Mouse (Mus musculus): Measurements from ENCODE around the gene Slc17a9. TPM values are rescaled to one million over a fixed set of nuclear protein-coding genes. Genes with fewer than 3 reads are reported as not detected.

The Slc17a9 gene
- polyA plus RNA-seq, 1 experiment from 2014 or later: 0.88 TPM

DNA sequence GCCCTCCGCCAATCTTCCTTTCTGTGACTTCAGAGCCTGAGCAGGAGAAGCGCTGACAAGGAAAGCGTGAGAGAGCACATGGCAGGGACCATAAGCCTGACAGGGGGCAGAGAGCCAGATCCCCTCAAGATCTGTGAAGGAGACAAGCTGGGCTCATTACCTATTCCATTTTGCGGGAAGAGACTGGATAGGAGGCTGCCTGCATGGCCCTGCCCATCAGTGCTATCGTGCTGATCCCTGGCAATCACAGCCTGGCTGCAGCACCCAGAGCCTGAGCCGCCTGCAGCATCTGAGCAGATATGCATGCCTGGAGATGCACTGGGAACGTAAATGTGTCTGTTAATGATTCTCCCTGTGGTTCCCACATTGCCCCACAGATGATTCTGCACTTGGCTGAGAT lies 63.8 kb downstream of the Slc17a9 start:
- Histone ChIP-seq H3K27me3 (ENCODE audit: insufficient read depth, low read length) (no peaks in the 10 kb centered on the region; the same call in 1 of the 2 replicates), H3K36me3 (ENCODE audit: insufficient read depth) (no peaks in the 10 kb centered on the region)

DNA sequence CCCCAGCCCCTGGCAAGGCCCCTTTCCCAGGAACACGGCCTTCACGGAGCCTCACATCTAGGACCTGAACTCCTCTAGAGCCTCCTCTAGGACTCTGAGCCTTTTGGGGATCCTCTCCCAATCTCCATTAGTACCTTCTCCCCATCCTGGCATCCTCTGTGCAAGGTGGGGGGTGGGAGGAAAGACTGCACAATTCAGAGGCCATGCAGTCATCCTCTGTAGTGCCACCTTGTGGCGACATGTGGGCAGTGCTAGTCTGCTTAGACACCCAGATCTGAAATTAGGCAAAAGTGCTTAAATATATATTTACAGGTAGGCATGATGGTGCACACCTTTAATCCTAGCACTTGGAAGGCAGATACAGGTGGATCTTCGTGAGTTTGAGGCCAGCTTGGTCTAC lies 66.6 kb downstream of the Slc17a9 start:
- Histone ChIP-seq H3K36me3 (ENCODE audit: insufficient read depth) (no peaks in the 10 kb centered on the region), H3K27me3 (ENCODE audit: insufficient read depth, low read length) (no peaks in the 10 kb centered on the region; the same call in 1 of the 2 replicates), H3K9ac (no peak overlapping the region), H3K4me1 (ENCODE audit: insufficient read depth) (no peaks in the 10 kb centered on the region), H3K4me2 (no peak overlapping the region), H3K27ac (ENCODE audit: low read depth) (no peak overlapping the region), H3K4me3 (ENCODE audit: low read depth, low read length) (no peak overlapping the region), H3K9me3 (ENCODE audit: low read depth, low read length) (no peaks in the 10 kb centered on the region)
- ATAC-seq (ENCODE audit: insufficient read depth): no peak
- DNase-seq: peak; percentile 66
- WGBS: 42% methylated on average over 4 of the region's 4 CpGs
- TF ChIP-seq CTCF (IDR thresholded peaks at IDR 0.05; ENCODE audit: low read depth): peak; percentile 86

More for the DNA sequence above, 63.8 kb downstream of the Slc17a9 start:
- Histone ChIP-seq H3K4me1 (ENCODE audit: insufficient read depth) (no peaks in the 10 kb centered on the region), H3K27ac (ENCODE audit: low read depth) (no peak overlapping the region), H3K4me2 (no peak overlapping the region), H3K9me3 (ENCODE audit: low read depth, low read length) (no peaks in the 10 kb centered on the region), H3K9ac (no peak overlapping the region), H3K4me3 (ENCODE audit: low read depth, low read length) (no peak overlapping the region)
- no peak for TF ChIP-seq CTCF (IDR thresholded peaks at IDR 0.05; ENCODE audit: low read depth)
- ATAC-seq (ENCODE audit: insufficient read depth): no peak
- 4% methylated on average over 6 of the region's 7 CpGs for WGBS
- no peak for DNase-seq

Other genes starting within 250 kb of the Slc17a9 start
- 2.6 and 3.0 TPM in 2 replicates for gene Ntsr1, start 225.3 kb upstream of the Slc17a9 start, polyA plus RNA-seq (2014; fragmentation: Nextera tagmentation; extraction: Ambion mirVana)
- gene Mrgbp, start 144.0 kb upstream of the Slc17a9 start, polyA plus RNA-seq (2014; fragmentation: Nextera tagmentation; extraction: Ambion mirVana): 34.7 and 39.0 TPM in 2 replicates
- 71.6 and 79.2 TPM in 2 replicates for gene Ogfr, start 136.0 kb upstream of the Slc17a9 start, polyA plus RNA-seq (2014; fragmentation: Nextera tagmentation; extraction: Ambion mirVana)
- gene Col9a3, start 127.5 kb upstream of the Slc17a9 start, polyA plus RNA-seq (2014; fragmentation: Nextera tagmentation; extraction: Ambion mirVana): 24.2 and 29.0 TPM in 2 replicates
- 0.14 and 0.17 TPM in 2 replicates for gene Tcfl5, start 82.6 kb upstream of the Slc17a9 start, polyA plus RNA-seq (2014; fragmentation: Nextera tagmentation; extraction: Ambion mirVana)
- gene Dido1, start 15.3 kb upstream of the Slc17a9 start, polyA plus RNA-seq (2014; fragmentation: Nextera tagmentation; extraction: Ambion mirVana): 34.1 and 36.0 TPM in 2 replicates
- 58.6 and 59.1 TPM in 2 replicates for gene Gid8, start 15.1 kb upstream of the Slc17a9 start, polyA plus RNA-seq (2014; fragmentation: Nextera tagmentation; extraction: Ambion mirVana)
- gene Bhlhe23, start 51.6 kb downstream of the Slc17a9 start, polyA plus RNA-seq (2014; fragmentation: Nextera tagmentation; extraction: Ambion mirVana): not detected in 2 replicates
- 69.2 and 70.1 TPM in 2 replicates for gene Ythdf1, start 195.7 kb downstream of the Slc17a9 start, polyA plus RNA-seq (2014; fragmentation: Nextera tagmentation; extraction: Ambion mirVana)
- 0.20 and 0.51 TPM in 2 replicates for gene Birc7, start 203.8 kb downstream of the Slc17a9 start, polyA plus RNA-seq (2014; fragmentation: Nextera tagmentation; extraction: Ambion mirVana)
- gene Nkain4, start 229.4 kb downstream of the Slc17a9 start, polyA plus RNA-seq (2014; fragmentation: Nextera tagmentation; extraction: Ambion mirVana): 123 and 138 TPM in 2 replicates
- gene Arfgap1, start 242.0 kb downstream of the Slc17a9 start, polyA plus RNA-seq (2014; fragmentation: Nextera tagmentation; extraction: Ambion mirVana): 78.2 and 79.1 TPM in 2 replicates